Mouse (Mus musculus): Measurements from ENCODE around the gene Dnajb4. TPM values are rescaled to one million over a fixed set of nuclear protein-coding genes. Genes with fewer than 3 reads are reported as not detected.
"Not testable (repeated sequence)": the region's sequence is repeated elsewhere in the genome, so short reads cannot be mapped to it uniquely, and the experiment has no call there.

The Dnajb4 gene
- total RNA-seq, 2 experiments from 2014 or later: 11.2 to 12.3 TPM

GRCm38 (mm10) chr3:152151725-152152482 lies 58.2 kb downstream of the Dnajb4 start:
- peak; percentile 33; the same call in 1 of the 2 replicates for ATAC-seq (ENCODE audit: poor library complexity, severe bottlenecking)

DNA sequence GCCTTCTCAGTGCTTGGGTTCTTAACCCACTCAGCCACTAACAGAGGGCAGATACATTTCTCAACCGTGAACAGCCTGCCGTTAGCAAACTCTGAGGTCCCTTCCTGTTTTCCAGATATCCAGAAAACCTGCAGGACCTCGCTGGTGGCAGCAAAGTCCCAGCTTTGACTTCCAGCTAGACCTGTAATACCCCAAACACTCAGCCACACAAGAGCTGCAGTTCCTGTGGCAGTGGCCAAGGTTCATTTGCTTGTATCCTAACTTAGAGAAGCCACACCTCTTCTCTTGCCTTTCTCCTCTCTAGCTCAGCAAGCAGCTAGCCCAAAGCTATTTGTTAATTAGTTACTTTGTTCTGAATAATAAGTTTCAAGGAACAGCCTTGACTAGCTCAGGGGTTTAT lies 60.2 kb downstream of the Dnajb4 start:
- 0 out of 2 replicates have a peak, but pooled peaks have one; percentile 17 for ATAC-seq (ENCODE audit: poor library complexity, severe bottlenecking)

GRCm38 (mm10) chr3:152149449-152149848 lies 60.7 kb downstream of the Dnajb4 start:
- ATAC-seq (ENCODE audit: poor library complexity, severe bottlenecking): peak; percentile 62

DNA sequence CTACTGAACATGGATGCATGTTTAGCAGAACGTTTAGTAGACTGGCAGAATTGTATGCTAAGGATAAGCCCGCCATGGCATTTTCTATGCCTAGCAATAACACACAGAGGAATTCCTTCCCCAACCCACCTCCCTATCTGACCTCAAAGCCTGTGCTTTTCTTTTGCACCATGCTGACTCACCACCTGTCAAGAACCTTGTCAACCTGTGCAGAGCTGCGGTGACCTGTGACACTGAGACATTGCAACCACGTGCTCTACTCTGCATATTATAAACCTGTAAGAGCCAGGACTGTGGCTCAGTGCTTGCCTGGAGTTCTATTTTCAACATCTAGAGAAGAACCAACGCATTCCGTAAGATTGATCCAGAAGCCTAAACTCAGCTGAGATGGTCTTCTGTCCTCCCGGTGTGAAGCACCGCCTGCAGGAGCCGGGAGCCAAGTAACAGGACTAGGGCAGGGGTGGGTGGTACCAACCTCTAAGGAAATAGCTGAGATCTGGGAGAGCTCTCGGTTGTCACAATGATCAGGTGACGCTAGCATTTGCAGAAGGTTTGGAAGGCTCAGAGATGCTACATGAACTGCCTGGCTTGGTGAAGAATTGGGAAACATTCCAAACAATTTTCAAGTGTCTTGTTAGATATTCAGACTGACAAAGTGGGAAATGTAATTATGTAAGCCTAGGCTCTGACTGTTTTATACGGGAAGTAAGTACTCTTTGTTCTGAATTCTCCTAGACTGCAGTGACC lies 62.8 kb downstream of the Dnajb4 start:
- ATAC-seq (ENCODE audit: poor library complexity, severe bottlenecking): no peak

DNA sequence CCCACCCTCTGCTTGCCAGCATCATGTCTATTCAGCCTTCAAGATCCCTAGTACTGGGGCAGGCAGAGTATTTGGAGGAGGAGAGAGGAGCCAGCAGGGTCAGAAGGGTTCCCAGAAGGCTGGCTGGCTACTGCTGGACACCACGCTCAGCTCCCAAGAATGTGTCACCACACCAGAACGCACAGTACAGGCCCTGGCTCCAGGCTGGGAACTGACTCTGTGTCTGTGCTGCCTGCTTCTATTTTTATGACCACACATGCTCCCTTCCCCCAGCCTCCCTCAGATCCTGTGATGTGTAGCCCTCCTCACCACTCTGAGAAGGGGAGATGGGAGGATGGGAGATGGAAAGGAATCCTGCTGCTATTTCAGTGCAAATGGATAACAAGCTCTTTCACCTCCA lies 64.9 kb downstream of the Dnajb4 start:
- ATAC-seq (ENCODE audit: poor library complexity, severe bottlenecking): no peak

DNA sequence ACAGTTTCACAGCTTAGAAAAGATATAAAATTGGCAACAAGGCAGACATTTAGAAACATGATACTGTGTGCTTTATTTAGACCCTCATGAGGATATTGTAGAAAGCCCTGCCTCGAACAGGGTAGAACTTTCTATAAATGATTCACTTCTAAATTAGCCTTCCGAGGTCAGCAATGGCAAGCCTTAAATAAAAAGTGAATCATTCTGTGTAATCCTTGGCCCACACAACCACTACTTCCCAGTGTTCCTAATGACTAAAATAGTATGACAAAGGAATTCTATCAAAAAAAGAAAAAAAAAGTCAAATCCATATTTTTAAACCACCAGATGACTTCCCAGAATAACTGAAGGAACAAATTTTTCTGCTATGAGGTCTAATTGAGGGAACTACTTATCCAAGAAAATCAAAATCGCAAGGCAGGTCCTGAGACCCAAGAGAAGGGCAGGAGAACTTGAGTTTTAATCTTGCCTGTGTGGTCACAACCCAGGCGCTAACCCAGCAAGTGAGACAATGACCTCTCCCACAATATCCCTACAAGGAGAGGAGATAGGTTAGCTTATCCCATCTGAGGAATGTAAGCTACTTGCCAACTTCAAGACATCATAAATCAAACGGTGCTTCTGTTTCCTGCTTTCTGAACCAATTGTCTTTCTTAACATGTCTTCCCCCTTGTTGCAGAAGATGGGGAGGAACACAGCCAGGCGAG lies 67.0 kb downstream of the Dnajb4 start:
- no peak for ATAC-seq (ENCODE audit: poor library complexity, severe bottlenecking)

- ATAC-seq (ENCODE audit: poor library complexity, severe bottlenecking): no peak
Measured at GRCm38 (mm10) chr3:152142146-152142545, 68.0 kb downstream of the Dnajb4 start.

DNA sequence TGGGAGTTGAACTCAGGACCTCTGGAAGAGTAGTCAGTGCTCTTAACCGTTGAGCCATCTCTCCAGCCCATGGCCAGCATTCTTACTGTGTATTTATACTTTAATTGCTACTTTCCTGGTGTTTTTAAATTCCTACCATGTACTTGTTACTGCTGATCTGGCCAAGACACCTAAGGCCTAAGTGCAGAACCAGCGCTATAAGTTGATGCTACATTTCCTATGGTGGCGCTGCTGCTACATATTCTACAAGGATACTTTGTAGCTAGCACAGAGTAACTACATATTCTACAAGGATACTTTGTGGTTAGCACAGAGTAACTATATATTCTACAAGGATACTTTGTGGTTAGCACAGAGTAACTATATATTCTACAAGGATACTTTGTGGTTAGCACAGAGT lies 70.8 kb downstream of the Dnajb4 start:
- not testable (repeated sequence) for ATAC-seq (ENCODE audit: poor library complexity, severe bottlenecking)

DNA sequence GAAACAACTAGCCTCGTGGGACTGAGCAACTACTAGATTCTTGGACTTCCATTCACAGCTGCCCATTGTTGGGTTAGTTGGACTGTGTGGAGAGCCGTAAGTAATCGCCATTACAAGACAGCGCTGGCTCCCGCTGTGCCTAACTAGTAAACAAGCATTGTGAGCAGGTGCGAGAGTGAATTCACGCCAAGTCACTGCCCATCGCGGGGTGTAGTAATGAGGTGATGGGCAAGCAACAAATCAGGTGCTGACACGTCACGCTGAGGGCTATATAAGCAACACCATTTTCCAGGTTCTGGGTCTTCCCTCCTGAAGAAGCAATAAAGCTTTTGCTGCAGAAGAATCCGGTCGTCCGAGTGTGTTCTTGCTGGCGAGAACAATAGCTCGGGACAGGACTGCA lies 74.0 kb downstream of the Dnajb4 start:
- not testable (repeated sequence) for ATAC-seq (ENCODE audit: poor library complexity, severe bottlenecking)

DNA sequence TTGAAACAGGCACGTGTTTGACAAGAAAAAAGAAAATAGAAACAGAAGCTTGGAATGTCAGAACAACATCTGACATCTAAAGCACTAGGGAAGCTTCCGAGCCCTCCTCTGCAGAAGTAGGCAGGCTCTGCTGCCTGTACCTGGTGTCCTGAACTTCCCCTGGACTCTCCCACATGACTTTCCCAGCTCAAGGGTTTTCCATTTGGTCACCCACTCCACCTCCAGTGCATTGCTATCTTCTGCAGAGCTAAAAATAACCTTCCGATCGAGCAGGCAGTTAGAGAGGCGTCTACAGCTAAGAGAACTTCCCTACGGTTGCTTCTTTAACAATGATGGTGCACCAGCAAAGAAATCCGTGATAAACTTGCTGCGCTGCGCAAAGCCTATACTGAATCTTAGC lies 76.5 kb downstream of the Dnajb4 start:
- ATAC-seq (ENCODE audit: poor library complexity, severe bottlenecking): no peak

DNA sequence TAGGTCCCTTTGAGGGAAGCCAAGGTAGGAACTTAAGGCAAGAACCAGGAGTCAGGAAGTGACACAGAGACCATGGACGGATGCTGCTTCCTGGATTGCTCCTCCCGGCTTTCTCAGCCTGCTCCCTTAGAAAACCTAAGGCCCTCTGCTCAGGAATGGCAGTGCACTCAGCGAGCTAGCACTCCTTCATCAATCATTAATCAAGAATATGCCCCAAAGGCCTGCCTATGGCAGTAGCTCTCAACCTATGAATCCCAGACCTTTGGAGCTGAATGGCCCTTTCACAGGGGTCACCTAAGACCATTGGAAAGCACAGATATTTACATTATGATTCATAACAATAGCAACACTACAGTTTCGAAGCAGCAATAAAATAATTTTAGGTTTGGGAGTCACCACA lies 79.1 kb downstream of the Dnajb4 start:
- no peak for ATAC-seq (ENCODE audit: poor library complexity, severe bottlenecking)

- ATAC-seq (ENCODE audit: poor library complexity, severe bottlenecking): not testable (repeated sequence)
Measured at GRCm38 (mm10) chr3:152129426-152129825, 80.7 kb downstream of the Dnajb4 start.

DNA sequence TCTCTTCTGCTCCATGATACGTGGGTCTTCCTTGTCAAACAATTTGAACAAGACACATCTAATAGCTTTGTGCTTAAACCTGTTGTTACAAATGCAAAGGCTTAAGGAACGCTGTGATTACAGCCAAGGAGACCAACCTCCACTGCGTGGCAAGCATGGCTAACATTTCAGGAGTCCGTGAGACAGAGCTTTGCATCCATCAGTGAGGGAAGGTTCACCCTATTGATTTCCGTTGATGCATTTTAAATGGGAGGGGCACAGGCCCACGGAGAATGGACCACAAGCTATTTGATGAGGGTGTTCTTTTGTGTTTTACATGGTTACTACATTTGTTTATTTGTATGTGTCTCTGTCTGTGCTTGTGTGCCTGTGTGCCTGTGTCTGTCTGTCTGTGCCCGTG lies 81.5 kb downstream of the Dnajb4 start:
- no peak for ATAC-seq (ENCODE audit: poor library complexity, severe bottlenecking)

Other genes starting within 250 kb of the Dnajb4 start
- gene Gipc2, start 44.1 kb downstream of the Dnajb4 start, total RNA-seq (2015): not detected in 2 replicates
- 0.44 TPM in 1 of 2 replicates, not detected in the other for gene Gipc2, start 44.1 kb downstream of the Dnajb4 start, total RNA-seq (2017)
- 74.7 and 84.8 TPM in 2 replicates for gene Fubp1, start 120 bp upstream of the Dnajb4 start, total RNA-seq (2015)
- gene Fubp1, start 120 bp upstream of the Dnajb4 start, total RNA-seq (2017): 135 and 140 TPM in 2 replicates
- not detected in 2 replicates for gene Nexn, start 56.0 kb upstream of the Dnajb4 start, total RNA-seq (2015)
- gene Nexn, start 56.0 kb upstream of the Dnajb4 start, total RNA-seq (2017): not detected in 2 replicates
- 3.9 and 4.1 TPM in 2 replicates for gene Miga1, start 130.1 kb upstream of the Dnajb4 start, total RNA-seq (2015)
- 3.1 and 3.2 TPM in 2 replicates for gene Miga1, start 130.1 kb upstream of the Dnajb4 start, total RNA-seq (2017)
- gene Usp33, start 136.2 kb upstream of the Dnajb4 start, total RNA-seq (2015): 42.8 and 46.4 TPM in 2 replicates
- 77.7 and 78.4 TPM in 2 replicates for gene Usp33, start 136.2 kb upstream of the Dnajb4 start, total RNA-seq (2017)
- gene Zzz3, start 185.2 kb upstream of the Dnajb4 start, total RNA-seq (2015): 28.2 and 34.0 TPM in 2 replicates
- 47.8 and 48.3 TPM in 2 replicates for gene Zzz3, start 185.2 kb upstream of the Dnajb4 start, total RNA-seq (2017)

All from megakaryocyte, adult 5-6 weeks (primary cell).